Mouse (Mus musculus) lung, adult 2 months (tissue): Measurements from ENCODE around the gene Mipol1.

Experiments
- CTCF ChIP-seq: fragments of 200-500 bp; IDR thresholded peaks from 2 replicates; pipeline ENCODE4 v1.5.1; 2011; ENCODE audit warnings: mild to moderate bottlenecking, low read length, control low read depth; ENCODE audit not compliant: insufficient read depth
- POLR2A ChIP-seq: fragments of 200-500 bp; IDR thresholded peaks from 2 replicates; pipeline ENCODE4 v1.6.1; 2011; ENCODE audit warnings: low read depth, mild to moderate bottlenecking, control low read depth, low read length, borderline replicate concordance; ENCODE audit errors: extremely low read depth

GRCm38 (mm10) chr12:57541118-57541517, 310.9 kb downstream of the Mipol1 start:
- TF ChIP-seq POLR2A, result no peak
- no peak for TF ChIP-seq CTCF
